In the genomic region with DNA sequence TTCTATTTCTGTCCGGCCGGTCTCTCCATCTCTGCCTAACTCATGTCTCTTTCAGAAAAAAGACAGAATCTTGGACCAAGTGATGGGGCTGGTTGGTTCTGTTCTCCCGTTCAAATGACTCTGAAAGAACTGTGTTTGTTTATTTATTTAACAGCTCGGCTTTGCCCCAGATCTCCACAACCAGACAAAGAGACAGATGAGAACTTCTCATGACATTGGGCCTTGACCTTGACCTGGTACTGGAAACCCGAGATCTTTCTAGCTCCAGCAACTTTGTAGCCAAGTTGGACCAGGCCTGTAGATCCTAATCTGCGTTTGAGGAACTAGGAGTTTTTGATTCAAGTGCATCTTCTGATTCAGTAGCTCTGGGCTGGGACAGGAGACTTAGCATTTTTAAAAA, we compare ENCODE assay signal across 28 mouse cellular contexts. TPM values are rescaled to one million over a fixed set of nuclear protein-coding genes. Genes with fewer than 3 reads are reported as not detected.
DNase-seq lines count a peak whose midpoint lies in the region; ATAC-seq and TF ChIP-seq lines count a peak whose summit lies in the region.
"Had no signal": no experiment of that assay in that cellular context is flagged by ENCODE, and none has a peak within 500 bp of the region (broad histone marks: within the 10 kb centered on the region; RNA-seq: fewer than 3 reads in every experiment).

No protein-coding gene starts in this region.

- H3K9me3 ChIP-seq in kidney, embryonic 14.5 days (ENCODE audit: control insufficient read depth, low read length): 0 out of 2 replicates have a peak, but pooled peaks cover 5% of the 10 kb centered on the region
- H3K9me3 ChIP-seq: embryonic facial prominence, embryonic 12.5 days; embryonic facial prominence, embryonic 15.5 days; G1E; hindbrain, embryonic 12.5 days; hindbrain, embryonic 15.5 days had no signal

- no peaks in the 10 kb centered on the region for H3K36me3 ChIP-seq in kidney, embryonic 14.5 days (ENCODE audit: control insufficient read depth, insufficient read depth, low read length)
- H3K36me3 ChIP-seq: embryonic facial prominence, embryonic 12.5 days; embryonic facial prominence, embryonic 15.5 days; G1E; hindbrain, embryonic 12.5 days; hindbrain, embryonic 15.5 days had no signal

- WGBS in kidney, embryonic 14.5 days: 55% methylated on average over 6 of the region's 6 CpGs
- 70% methylated on average over 6 of the region's 6 CpGs for WGBS in lung, adult 2 months

- no peak for ATAC-seq in kidney, embryonic 14.5 days (ENCODE audit: low FRiP score, low TSS enrichment)
- ATAC-seq: forebrain, embryonic 14.5 days; forebrain, postnatal 0 days; Patski had no signal

- no peak overlapping the region for H3K27ac ChIP-seq in kidney, embryonic 14.5 days (ENCODE audit: low read depth, low read length)
- H3K27ac ChIP-seq: embryonic facial prominence, embryonic 12.5 days; embryonic facial prominence, embryonic 15.5 days; gastrocnemius, adult 2 months; hindbrain, embryonic 12.5 days; hindbrain, embryonic 15.5 days had no signal

- H3K27me3 ChIP-seq in kidney, embryonic 14.5 days (ENCODE audit: control insufficient read depth, insufficient read depth, low read length): no peaks in the 10 kb centered on the region
- H3K27me3 ChIP-seq: CH12.LX; embryonic facial prominence, embryonic 12.5 days; embryonic facial prominence, embryonic 15.5 days; hindbrain, embryonic 15.5 days; Patski had no signal

- H3K4me2 ChIP-seq in kidney, embryonic 14.5 days (replicated peaks; ENCODE audit: low read depth, low read length): no peak overlapping the region
- H3K4me2 ChIP-seq: embryonic facial prominence, embryonic 12.5 days; embryonic facial prominence, embryonic 15.5 days; heart, embryonic 11.5 days; hindbrain, embryonic 12.5 days; hindbrain, embryonic 15.5 days had no signal

- H3K4me1 ChIP-seq in kidney, embryonic 14.5 days (ENCODE audit: control insufficient read depth, insufficient read depth, low read length): peaks cover 5% of the 10 kb centered on the region; the same call in 1 of the 2 replicates
- no peaks in the 10 kb centered on the region; the same call in 1 of the 2 replicates for H3K4me1 ChIP-seq in lung, adult 2 months (ENCODE audit: control insufficient read depth, insufficient read depth, low read length)
- H3K4me1 ChIP-seq: embryonic facial prominence, embryonic 12.5 days; embryonic facial prominence, embryonic 15.5 days; hindbrain, embryonic 12.5 days; hindbrain, embryonic 15.5 days had no signal

- H3K9ac ChIP-seq in kidney, embryonic 14.5 days (ENCODE audit: low read depth, low read length): no peak overlapping the region
- H3K9ac ChIP-seq: embryonic facial prominence, embryonic 12.5 days; embryonic facial prominence, embryonic 15.5 days; forebrain, postnatal 0 days; hindbrain, embryonic 12.5 days; hindbrain, embryonic 15.5 days had no signal

- TF ChIP-seq CTCF in lung, adult 2 months (IDR thresholded peaks at IDR 0.05; ENCODE audit: insufficient read depth, low read length): no peak

- H3K4me3 ChIP-seq in kidney, embryonic 14.5 days (ENCODE audit: low read length): no peak overlapping the region
- no peak overlapping the region for H3K4me3 ChIP-seq in lung, adult 2 months (replicated peaks; ENCODE audit: extremely low read depth, low read depth, low read length)
- H3K4me3 ChIP-seq: embryonic facial prominence, embryonic 12.5 days; embryonic facial prominence, embryonic 15.5 days; gastrocnemius, adult 2 months; hindbrain, embryonic 12.5 days; hindbrain, embryonic 15.5 days had no signal

- peak; percentile 40 for DNase-seq in adrenal gland, adult 2 months
- no peak for DNase-seq in adrenal gland, postnatal 25 days
- DNase-seq in kidney, postnatal 14 days: peak; percentile 37
- peak; percentile 25 for DNase-seq in lung, postnatal 14 days
- DNase-seq in lung, adult 2 months: no peak
- peak; percentile 62 for DNase-seq in lung, postnatal 36 days
- DNase-seq: adrenal gland, adult 8-10 months; B cell, adult 2 months; cerebellum, adult 11 months; cerebellum, adult 2 months; cerebellum, adult 9-11 months; cerebellum, postnatal 25 days; forebrain, postnatal 0 days; gastrocnemius, adult 2 months; gastrocnemius, postnatal 14 days; heart, adult 11 months had no signal

- TF ChIP-seq POLR2A in lung, adult 2 months (IDR thresholded peaks at IDR 0.05; ENCODE audit: borderline replicate concordance, extremely low read depth, low read depth, low read length): no peak

RNA-seq across cellular contexts. Expression of a gene that starts 53.6 kb away (rescaled TPM):
- 10 to 100 TPM in 1 of 2 experiments, 1 to 10 TPM in 1; 1.5 to 14.0 TPM for total RNA-seq in adrenal gland, adult 2 months (2021)
- polyA plus RNA-seq in adrenal gland, adult 2 months (2012; rRNA removed): 1.9 and 4.2 TPM in 2 replicates
- total RNA-seq in adrenal gland, postnatal 25 days (2021): 12.2 and 23.4 TPM in 2 replicates
- 0.34 and 0.71 TPM in 2 replicates for polyA plus RNA-seq in kidney, embryonic 14.5 days (2014; fragmentation: Nextera tagmentation; extraction: Ambion mirVana)
- 0.07 and 0.15 TPM in 2 replicates for polyA plus RNA-seq in lung, adult 2 months (2012; rRNA removed)
- total RNA-seq: common myeloid progenitor, adult 5-6 weeks; gastrocnemius, adult 2 months; hematopoietic stem cell, adult 5-6 weeks had no signal
- polyA plus RNA-seq: G1E had no signal

Comparison
In these comparisons a context has a peak if more than half of its experiments do, and no peak if none do; other contexts are left out.
1. DNase-seq: peak in adrenal gland, adult 2 months (single experiment), kidney, postnatal 14 days (single experiment), lung, postnatal 14 days (single experiment) and lung, postnatal 36 days (single experiment); none in adrenal gland, postnatal 25 days (single experiment) and lung, adult 2 months (single experiment).